Mouse (Mus musculus) gastrocnemius, postnatal 36 days (tissue): ENCODE results near the gene Rassf8. TPM values are rescaled to one million over a fixed set of nuclear protein-coding genes. Genes with fewer than 3 reads are reported as not detected.

Experiments used
- DNase-seq, 2 experiments: peaks; one replicate each; pipeline ENCODE4 v3.0.0; 2022
- intact Hi-C: fragments of 180-260 bp; cut with DNase I; formaldehyde crosslinking; loops from one replicate; pipeline ENCODE4 v1.15.1; 2025
- total RNA-seq, 2 experiments: library from RNA; stranded (reverse); gene quantifications; 2 replicates each; pipeline ENCODE4 v1.2.3; 2021

Rassf8 gene
- total RNA-seq, 2 experiments from 2014 or later = 27.0 to 29.8 TPM

- intact Hi-C loops = loop anchor here (5.0 kb wide), 1 partner anchor 45 kb away; no protein-coding TSS in a partner anchor
- DNase-seq = peak; percentile 27 to 61
Observed at GRCm38 (mm10) chr6:145746921-145747670, 548 bp downstream of the Rassf8 start.

GRCm38 (mm10) chr6:145747671-145748640 is 1.4 kb downstream of the Rassf8 start:
- DNase-seq = no peak
- intact Hi-C loops = loop anchor here (5.0 kb wide), 1 partner anchor 44 kb away; no protein-coding TSS in a partner anchor

GRCm38 (mm10) chr6:145750394-145750793 is 3.8 kb downstream of the Rassf8 start:
- intact Hi-C loops = no loop called here

GRCm38 (mm10) chr6:145753296-145753695 is 6.7 kb downstream of the Rassf8 start:
- intact Hi-C loops = no loop called here
- DNase-seq = no peak

More at GRCm38 (mm10) chr6:145750394-145750793, 3.8 kb downstream of the Rassf8 start:
- no peak for DNase-seq

- DNase-seq = no peak
- intact Hi-C loops = no loop called here
Observed at GRCm38 (mm10) chr6:145754416-145754815, 7.9 kb downstream of the Rassf8 start.

- no peak for DNase-seq
- intact Hi-C loops = no loop called here
Observed at GRCm38 (mm10) chr6:145755942-145756639, 9.5 kb downstream of the Rassf8 start.

GRCm38 (mm10) chr6:145756640-145757005 is 10.1 kb downstream of the Rassf8 start:
- intact Hi-C loops = no loop called here

GRCm38 (mm10) chr6:145757346-145757745 is 10.8 kb downstream of the Rassf8 start:
- intact Hi-C loops = no loop called here
- DNase-seq = no peak

More at GRCm38 (mm10) chr6:145756640-145757005, 10.1 kb downstream of the Rassf8 start:
- no peak for DNase-seq

- DNase-seq = no peak
- intact Hi-C loops = no loop called here
Observed at GRCm38 (mm10) chr6:145758685-145759084, 12.1 kb downstream of the Rassf8 start.

GRCm38 (mm10) chr6:145759432-145759831 is 12.9 kb downstream of the Rassf8 start:
- intact Hi-C loops = no loop called here
- no peak for DNase-seq

GRCm38 (mm10) chr6:145760246-145761016 is 13.9 kb downstream of the Rassf8 start:
- no peak for DNase-seq
- intact Hi-C loops = no loop called here

- no peak for DNase-seq
- intact Hi-C loops = no loop called here
Observed at GRCm38 (mm10) chr6:145761151-145761935, 14.8 kb downstream of the Rassf8 start.

GRCm38 (mm10) chr6:145762016-145762415 is 15.5 kb downstream of the Rassf8 start:
- DNase-seq = no peak

GRCm38 (mm10) chr6:145763051-145763450 is 16.5 kb downstream of the Rassf8 start:
- intact Hi-C loops = no loop called here
- DNase-seq = no peak

More at GRCm38 (mm10) chr6:145762016-145762415, 15.5 kb downstream of the Rassf8 start:
- intact Hi-C loops = no loop called here

GRCm38 (mm10) chr6:145765011-145765410 is 18.5 kb downstream of the Rassf8 start:
- intact Hi-C loops = no loop called here
- no peak for DNase-seq

- intact Hi-C loops = no loop called here
- DNase-seq = no peak
Observed at GRCm38 (mm10) chr6:145766971-145767370, 20.4 kb downstream of the Rassf8 start.

GRCm38 (mm10) chr6:145767637-145768036 is 21.1 kb downstream of the Rassf8 start:
- intact Hi-C loops = no loop called here
- no peak for DNase-seq

- peak; percentile 63 to 73 for DNase-seq
- intact Hi-C loops = no loop called here
Observed at GRCm38 (mm10) chr6:145768671-145769292, 22.2 kb downstream of the Rassf8 start.
